Mouse (Mus musculus) limb, embryonic 14.5 days (tissue): ENCODE data around the gene 2210016L21Rik. TPM values are rescaled to one million over a fixed set of nuclear protein-coding genes. Genes with fewer than 3 reads are reported as not detected.

Experiments
- ATAC-seq: fragments of 200-750 bp; cut with Nextera tagmentation; 2 replicates; pipeline ENCODE4 v1.8.0; 2017; ENCODE audit warnings: low read depth, moderate number of reproducible peaks, moderate TSS enrichment; ENCODE audit not compliant: low FRiP score
- DNase-seq: peaks from one replicate; pipeline ENCODE4 v3.0.0-alpha.2; 2015; ENCODE audit warnings: low spot score
- H3K27ac ChIP-seq: fragments of 300-500 bp; sonication (generic); replicated peaks from 2 replicates; pipeline ENCODE4 v1.5.1; 2014; ENCODE audit warnings: low read depth, mild to moderate bottlenecking, low read length, moderate library complexity, mixed read lengths
- H3K27me3 ChIP-seq: fragments of 300-500 bp; sonication (generic); 2 replicates; pipeline ENCODE4 v1.6.1; 2014; ENCODE audit warnings: low read length, mixed read lengths; ENCODE audit not compliant: control insufficient read depth, insufficient read depth
- H3K36me3 ChIP-seq: fragments of 300-500 bp; sonication (generic); 2 replicates; pipeline ENCODE4 v1.6.1; 2014; ENCODE audit warnings: mild to moderate bottlenecking, low read length, moderate library complexity, mixed read lengths; ENCODE audit not compliant: control insufficient read depth, insufficient read depth
- H3K4me1 ChIP-seq: fragments of 300-500 bp; sonication (generic); 2 replicates; pipeline ENCODE4 v1.6.1; 2014; ENCODE audit warnings: antibody characterized with exemption, low read length, mixed read lengths; ENCODE audit not compliant: control insufficient read depth, insufficient read depth
- H3K4me2 ChIP-seq: fragments of 300-500 bp; sonication (generic); replicated peaks from 2 replicates; pipeline ENCODE4 v1.6.1; 2014; ENCODE audit warnings: low read depth, mild to moderate bottlenecking, low read length, moderate library complexity; ENCODE audit not compliant: severe bottlenecking
- H3K4me3 ChIP-seq: fragments of 300-500 bp; sonication (generic); replicated peaks from 2 replicates; pipeline ENCODE4 v1.5.1; 2014; ENCODE audit warnings: low read length
- H3K9ac ChIP-seq: fragments of 300-500 bp; sonication (generic); 2 replicates; pipeline ENCODE4 v1.6.1; 2014; ENCODE audit warnings: mild to moderate bottlenecking, low read depth, low read length, moderate library complexity; ENCODE audit not compliant: severe bottlenecking
- H3K9me3 ChIP-seq: fragments of 300-500 bp; sonication (generic); 2 replicates; pipeline ENCODE4 v1.6.1; 2016; ENCODE audit warnings: low read length; ENCODE audit not compliant: control insufficient read depth
- POLR2A ChIP-seq: fragments of 200-500 bp; IDR thresholded peaks from 2 replicates; pipeline ENCODE4 v1.8.0; 2012; ENCODE audit warnings: inconsistent platforms, mild to moderate bottlenecking, moderate library complexity, borderline replicate concordance; ENCODE audit not compliant: insufficient read depth, insufficient read length; ENCODE audit errors: extremely low read depth
- WGBS: fragments of 180-500 bp; shearing (Covaris S2); extraction: QIAGEN DNeasy Blood & Tissue Kit; methylation state at CpG from one replicate; pipeline ENCODE4 v1.1.7; 2014; 5-methylcytosine and 5-hydroxymethylcytosine counted together
- polyA plus RNA-seq, 2 experiments: library from polyadenylated mRNA; depleted of rRNA in 1 of 2; stranded (reverse) in 1 of 2; unstranded in 1 of 2; fragments of >200 nt; fragmentation: Nextera tagmentation in 1 of 2; extraction: Ambion mirVana in 1 of 2; gene quantifications; 2 replicates each; pipeline versions ENCODE4 v1.2.1 to v1.2.3; 2012 to 2014

The 2210016L21Rik gene
- polyA plus RNA-seq, 2 experiments, result 41.3 to 54.7 TPM

- DNase-seq (no peak), ATAC-seq (no peak)
- H3K4me2 ChIP-seq, result no peak overlapping the region
- H3K27me3 ChIP-seq, result no peaks in the 10 kb centered on the region
- H3K9me3 ChIP-seq, result no peaks in the 10 kb centered on the region
- no peak overlapping the region for H3K4me3 ChIP-seq
- no peak for TF ChIP-seq POLR2A
- peaks cover 7% of the 10 kb centered on the region; the same call in 1 of the 2 replicates for H3K4me1 ChIP-seq
- WGBS, result 67% methylated on average over 19 of the region's 19 CpGs
- H3K9ac ChIP-seq, result no peak overlapping the region
- H3K36me3 ChIP-seq, result no peaks in the 10 kb centered on the region
- no peak overlapping the region for H3K27ac ChIP-seq
Measured at GRCm38 (mm10) chr5:114921551-114922365, 20.2 kb upstream of the 2210016L21Rik start.

- WGBS, result 54% methylated on average over 10 of the region's 10 CpGs
- H3K27me3 ChIP-seq, result no peaks in the 10 kb centered on the region
- H3K9ac ChIP-seq, result no peak overlapping the region
- H3K9me3 ChIP-seq, result no peaks in the 10 kb centered on the region
- no peak for TF ChIP-seq POLR2A
- DNase-seq, result no peak
- H3K27ac ChIP-seq, result no peak overlapping the region
- H3K4me2 ChIP-seq, result no peak overlapping the region
- ATAC-seq, result no peak
- peaks cover 7% of the 10 kb centered on the region; the same call in 1 of the 2 replicates for H3K4me1 ChIP-seq
- H3K36me3 ChIP-seq, result no peaks in the 10 kb centered on the region
- H3K4me3 ChIP-seq, result no peak overlapping the region
Measured at GRCm38 (mm10) chr5:114922366-114922731, 19.6 kb upstream of the 2210016L21Rik start.

GRCm38 (mm10) chr5:114922998-114923473 is 18.9 kb upstream of the 2210016L21Rik start, which contains the start of gene Oasl1:
TSS of gene Oasl1 (plus strand) at chr5:114923240.
- peaks cover 7% of the 10 kb centered on the region; the same call in 1 of the 2 replicates for H3K4me1 ChIP-seq
- H3K9me3 ChIP-seq, result no peaks in the 10 kb centered on the region
- no peak within 1 kb of the TSS for H3K27ac ChIP-seq
- H3K36me3 ChIP-seq, result no peaks in the 10 kb centered on the region
- 0 out of 2 replicates have a peak, but pooled peaks have one; percentile 34 for ATAC-seq
- peak within 1 kb of the TSS; percentile 31 for H3K4me3 ChIP-seq
- no peak for TF ChIP-seq POLR2A
- H3K27me3 ChIP-seq, result no peaks in the 10 kb centered on the region
- peak within 1 kb of the TSS; percentile 48 for H3K9ac ChIP-seq
- H3K4me2 ChIP-seq, result peak within 1 kb of the TSS; percentile 56
- 18% methylated on average over 15 of the region's 15 CpGs for WGBS
- peak; percentile 36 for DNase-seq

- Histone ChIP-seq H3K4me1 (peaks cover 7% of the 10 kb centered on the region; the same call in 1 of the 2 replicates), H3K9me3 (no peaks in the 10 kb centered on the region), H3K9ac (no peak overlapping the region), H3K36me3 (no peaks in the 10 kb centered on the region), H3K4me3 (no peak overlapping the region), H3K4me2 (no peak overlapping the region), H3K27me3 (no peaks in the 10 kb centered on the region), H3K27ac (no peak overlapping the region)
- TF ChIP-seq POLR2A, result no peak
- DNase-seq (no peak), ATAC-seq (no peak)
- 65% methylated on average over 1 of the region's 1 CpGs for WGBS
Measured at GRCm38 (mm10) chr5:114926153-114926684, 15.7 kb upstream of the 2210016L21Rik start.

GRCm38 (mm10) chr5:114926753-114927152 is 15.2 kb upstream of the 2210016L21Rik start:
- no peak overlapping the region for H3K4me2 ChIP-seq
- ATAC-seq, result no peak
- H3K36me3 ChIP-seq, result no peaks in the 10 kb centered on the region
- no peak for DNase-seq
- no peaks in the 10 kb centered on the region for H3K27me3 ChIP-seq
- H3K9me3 ChIP-seq, result no peaks in the 10 kb centered on the region
- no peak overlapping the region for H3K9ac ChIP-seq
- 81% methylated on average over 9 of the region's 9 CpGs for WGBS
- no peak overlapping the region for H3K27ac ChIP-seq
- H3K4me1 ChIP-seq, result peaks cover 7% of the 10 kb centered on the region; the same call in 1 of the 2 replicates
- no peak overlapping the region for H3K4me3 ChIP-seq
- no peak for TF ChIP-seq POLR2A
